Mouse (Mus musculus): ENCODE data around the gene Spdye4a.

DNA sequence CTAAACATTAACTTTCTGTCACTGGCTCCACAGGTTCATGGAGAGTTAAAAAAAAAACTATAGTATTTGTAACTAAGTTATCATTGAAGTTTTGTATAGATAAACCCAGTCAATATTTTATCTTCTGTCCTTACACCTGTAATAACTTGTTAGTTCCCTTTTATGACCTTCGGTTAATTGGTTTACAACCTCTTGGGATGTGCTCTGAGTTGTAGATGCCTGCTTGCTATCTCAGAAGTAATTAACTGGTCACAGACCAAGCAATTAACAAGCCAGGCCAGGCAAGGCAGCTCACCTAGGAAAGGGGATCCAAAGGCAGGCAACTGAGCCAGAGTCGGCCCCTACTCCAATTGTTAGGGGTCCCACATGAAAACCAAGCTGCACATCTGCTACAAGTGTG lies 12.9 kb downstream of the Spdye4a start:
- TF ChIP-seq CTCF (IDR thresholded peaks at IDR 0.05; ENCODE audit: extremely low read depth, insufficient read length, insufficient replicate concordance, low read depth, low read length) = no peak
- TF ChIP-seq POLR2A (IDR thresholded peaks at IDR 0.05; ENCODE audit: low read depth, low read length) = no peak
